Mouse (Mus musculus) erythroid progenitor cell, adult 5-6 weeks (primary cell): ENCODE results near the gene Eef2k. TPM values are rescaled to one million over a fixed set of nuclear protein-coding genes. Genes with fewer than 3 reads are reported as not detected.
"Not testable (repeated sequence)": the region's sequence is repeated elsewhere in the genome, so short reads cannot be mapped to it uniquely, and the experiment has no call there.

ENCODE experiments used
- ATAC-seq: replicated peaks from 2 replicates; pipeline ENCODE4 v1.8.0; 2016; ENCODE audit warnings: moderate number of reproducible peaks, mild to moderate bottlenecking, moderate TSS enrichment, inconsistent platforms; ENCODE audit not compliant: poor library complexity, low FRiP score, severe bottlenecking
- total RNA-seq, 2 experiments: library from RNA; stranded (forward) in 1 of 2; stranded (reverse) in 1 of 2; fragments of 150-400 nt in 1 of 2; fragments of 186-747, 209-891 nt in 1 of 2; gene quantifications; 2 replicates each; pipeline versions ENCODE4 v1.2.3 to v1.2.4; 2015 to 2017; ENCODE audit warnings: low replicate concordance in 2 of 2

The Eef2k gene
- total RNA-seq, 2 experiments from 2014 or later: 35.6 to 80.2 TPM

- peak; percentile 87 for ATAC-seq
These were observed 75.2 kb downstream of the Eef2k start, which contains the start of gene Polr3e for GRCm38 (mm10) chr7:120917592-120918461. Polr3e (plus strand) TSS chr7:120917744.

DNA sequence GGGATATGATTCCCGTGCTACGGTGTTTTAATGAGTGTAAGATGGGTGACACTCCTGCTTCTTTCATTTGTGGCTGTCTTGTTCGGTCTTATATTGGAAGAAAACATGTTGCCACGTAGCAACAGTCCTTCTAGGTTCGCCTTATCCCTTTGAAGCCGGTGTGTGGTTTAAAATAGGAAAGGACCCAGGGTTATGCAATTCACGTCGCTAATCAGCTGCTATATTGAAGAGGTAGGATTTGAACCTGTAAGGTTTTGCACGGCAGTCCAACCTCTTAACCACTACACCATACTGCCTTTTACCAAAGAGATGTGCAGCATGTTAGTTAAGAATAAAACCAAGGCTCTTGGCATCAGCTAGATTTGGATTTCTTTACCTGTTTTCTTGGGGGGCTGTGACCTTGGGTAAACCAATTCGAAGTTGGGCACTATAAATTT is 75.9 kb downstream of the Eef2k start:
- ATAC-seq: peak; percentile 79

GRCm38 (mm10) chr7:120933110-120933509 is 90.5 kb downstream of the Eef2k start:
- no peak for ATAC-seq

- ATAC-seq: peak; percentile 43
These were observed 91.1 kb downstream of the Eef2k start for GRCm38 (mm10) chr7:120933680-120934195.

DNA sequence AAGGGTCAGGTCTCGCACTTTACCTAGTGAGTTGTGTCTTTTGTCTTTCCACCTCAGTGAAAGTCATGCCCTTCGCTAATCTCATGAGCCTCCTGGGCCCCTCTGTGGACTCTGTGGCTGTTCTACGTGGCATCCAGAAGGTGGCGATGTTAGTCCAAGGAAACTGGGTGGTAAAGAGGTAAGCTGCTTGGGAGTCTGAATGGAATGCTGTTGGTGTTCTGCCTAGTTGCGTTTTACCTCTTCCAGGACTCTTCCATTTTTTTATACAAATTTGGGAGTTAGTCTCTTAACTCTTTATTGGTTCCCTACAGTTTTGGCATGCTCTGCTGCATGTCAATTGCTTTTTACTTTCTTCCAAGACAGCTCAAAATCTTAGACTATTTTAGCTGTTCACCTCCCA is 92.1 kb downstream of the Eef2k start:
- ATAC-seq: peak; percentile 77

- ATAC-seq: no peak
These were observed 93.9 kb downstream of the Eef2k start for GRCm38 (mm10) chr7:120936522-120936921.

- ATAC-seq: no peak
These were observed 95.6 kb downstream of the Eef2k start for GRCm38 (mm10) chr7:120938206-120938605.

GRCm38 (mm10) chr7:120940343-120940742 is 97.7 kb downstream of the Eef2k start:
- ATAC-seq: no peak

DNA sequence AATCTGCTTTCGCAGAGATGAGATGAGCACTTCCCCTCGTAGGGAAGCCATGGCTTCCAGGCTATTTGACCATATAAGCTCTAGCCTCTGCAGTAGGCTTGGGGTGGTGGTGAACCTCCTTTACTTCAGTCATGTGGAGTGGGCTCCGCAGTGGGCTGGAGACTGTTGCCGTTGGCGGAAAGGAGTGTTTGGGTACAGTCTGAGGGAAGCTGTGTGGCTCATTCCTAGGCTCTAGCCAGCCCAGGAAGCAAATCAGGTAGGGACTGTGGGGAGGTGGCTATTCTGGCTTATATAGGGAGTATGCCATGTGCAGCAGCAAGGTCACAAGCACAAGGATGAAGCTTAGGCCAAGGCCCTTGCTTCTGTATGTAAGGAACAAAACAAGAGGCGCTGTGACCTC is 98.6 kb downstream of the Eef2k start:
- ATAC-seq: no peak

DNA sequence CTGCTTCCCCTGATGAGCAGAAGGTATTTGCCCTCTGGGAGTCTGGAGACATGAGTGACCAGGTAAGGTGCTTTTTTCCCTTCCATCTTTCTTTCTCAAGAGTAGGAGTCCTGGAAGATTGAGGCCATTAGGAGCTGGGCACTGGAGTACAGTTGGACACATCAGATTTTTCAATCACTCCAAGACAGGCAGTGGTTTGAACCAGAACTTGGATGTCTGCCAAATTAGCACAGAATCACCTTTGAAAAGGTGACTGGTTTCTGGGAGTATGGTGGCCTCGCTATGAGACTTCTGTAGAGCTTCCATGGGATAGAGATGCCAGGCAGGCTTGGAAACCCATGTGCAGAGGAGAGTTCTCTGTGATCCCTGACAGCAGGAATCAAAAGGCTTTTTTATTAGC is 99.9 kb downstream of the Eef2k start:
- ATAC-seq: no peak

- no peak for ATAC-seq
These were observed 101.4 kb downstream of the Eef2k start for GRCm38 (mm10) chr7:120943936-120944509.

- ATAC-seq: not testable (repeated sequence)
These were observed 111.0 kb downstream of the Eef2k start for GRCm38 (mm10) chr7:120953591-120953990.

Other genes with a start within 250 kb of the Eef2k start
- 84.7 and 88.4 TPM in 2 replicates for gene Uqcrc2, start 207.7 kb upstream of the Eef2k start, total RNA-seq (2015; ENCODE audit: low replicate concordance)
- gene Uqcrc2, start 207.7 kb upstream of the Eef2k start, total RNA-seq (2017; ENCODE audit: low replicate concordance): 27.9 and 36.7 TPM in 2 replicates
- not detected in 2 replicates for gene Pdzd9, start 172.5 kb upstream of the Eef2k start, total RNA-seq (2015; ENCODE audit: low replicate concordance)
- gene Pdzd9, start 172.5 kb upstream of the Eef2k start, total RNA-seq (2017; ENCODE audit: low replicate concordance): 0.08 and 1.8 TPM in 2 replicates
- gene Mosmo, start 165.2 kb upstream of the Eef2k start, total RNA-seq (2015; ENCODE audit: low replicate concordance): 31.7 and 41.1 TPM in 2 replicates
- gene Mosmo, start 165.2 kb upstream of the Eef2k start, total RNA-seq (2017; ENCODE audit: low replicate concordance): 26.8 and 27.0 TPM in 2 replicates
- not detected in 2 replicates for gene Vwa3a, start 103.5 kb upstream of the Eef2k start, total RNA-seq (2015; ENCODE audit: low replicate concordance)
- gene Vwa3a, start 103.5 kb upstream of the Eef2k start, total RNA-seq (2017; ENCODE audit: low replicate concordance): 4.6 TPM in 1 of 2 replicates, not detected in the other
- not detected in 2 replicates for gene Gm5737, start 30.5 kb upstream of the Eef2k start, total RNA-seq (2015; ENCODE audit: low replicate concordance)
- not detected in 2 replicates for gene Gm5737, start 30.5 kb upstream of the Eef2k start, total RNA-seq (2017; ENCODE audit: low replicate concordance)
- gene Polr3e, start 74.9 kb downstream of the Eef2k start, total RNA-seq (2015; ENCODE audit: low replicate concordance): 0.42 and 1.4 TPM in 2 replicates
- gene Polr3e, start 74.9 kb downstream of the Eef2k start, total RNA-seq (2017; ENCODE audit: low replicate concordance): 2.3 and 3.0 TPM in 2 replicates
- gene Cdr2, start 139.5 kb downstream of the Eef2k start, total RNA-seq (2015; ENCODE audit: low replicate concordance): 226 and 240 TPM in 2 replicates
- 362 and 391 TPM in 2 replicates for gene Cdr2, start 139.5 kb downstream of the Eef2k start, total RNA-seq (2017; ENCODE audit: low replicate concordance)
- gene Mfsd13b, start 139.7 kb downstream of the Eef2k start, total RNA-seq (2015; ENCODE audit: low replicate concordance): not detected in 2 replicates
- not detected in 2 replicates for gene Mfsd13b, start 139.7 kb downstream of the Eef2k start, total RNA-seq (2017; ENCODE audit: low replicate concordance)
- gene Mettl9, start 191.6 kb downstream of the Eef2k start, total RNA-seq (2015; ENCODE audit: low replicate concordance): 46.9 and 103 TPM in 2 replicates
- gene Mettl9, start 191.6 kb downstream of the Eef2k start, total RNA-seq (2017; ENCODE audit: low replicate concordance): 43.6 and 67.9 TPM in 2 replicates
- 79.6 and 88.9 TPM in 2 replicates for gene Igsf6, start 231.7 kb downstream of the Eef2k start, total RNA-seq (2015; ENCODE audit: low replicate concordance)
- 40.0 and 44.3 TPM in 2 replicates for gene Igsf6, start 231.7 kb downstream of the Eef2k start, total RNA-seq (2017; ENCODE audit: low replicate concordance)
- gene Otoa, start 238.8 kb downstream of the Eef2k start, total RNA-seq (2015; ENCODE audit: low replicate concordance): not detected in 2 replicates
- not detected in 2 replicates for gene Otoa, start 238.8 kb downstream of the Eef2k start, total RNA-seq (2017; ENCODE audit: low replicate concordance)